Mouse (Mus musculus): Measurements from ENCODE around the gene Gadd45g.

The Gadd45g gene

DNA sequence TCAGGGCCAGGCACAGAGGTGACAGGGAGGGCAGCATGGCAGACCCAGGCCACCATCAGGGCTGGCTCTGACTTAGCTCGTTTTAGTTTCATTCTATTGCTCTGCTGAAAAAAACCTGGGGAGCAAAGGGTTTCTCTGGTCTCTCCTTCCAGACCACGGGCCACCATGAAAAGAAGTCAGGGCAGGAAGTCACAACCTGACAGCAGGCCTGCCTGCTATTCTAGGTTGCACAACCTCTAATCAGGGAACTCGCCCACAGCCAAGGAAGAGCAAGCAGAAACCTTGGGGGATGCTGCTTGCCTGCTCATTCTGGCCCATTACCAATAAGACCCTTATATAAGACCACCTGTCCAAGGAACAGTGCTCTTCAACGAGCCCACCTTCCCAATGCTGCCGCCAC lies 9.1 kb downstream of the Gadd45g start:
- no peak for DNase-seq

DNA sequence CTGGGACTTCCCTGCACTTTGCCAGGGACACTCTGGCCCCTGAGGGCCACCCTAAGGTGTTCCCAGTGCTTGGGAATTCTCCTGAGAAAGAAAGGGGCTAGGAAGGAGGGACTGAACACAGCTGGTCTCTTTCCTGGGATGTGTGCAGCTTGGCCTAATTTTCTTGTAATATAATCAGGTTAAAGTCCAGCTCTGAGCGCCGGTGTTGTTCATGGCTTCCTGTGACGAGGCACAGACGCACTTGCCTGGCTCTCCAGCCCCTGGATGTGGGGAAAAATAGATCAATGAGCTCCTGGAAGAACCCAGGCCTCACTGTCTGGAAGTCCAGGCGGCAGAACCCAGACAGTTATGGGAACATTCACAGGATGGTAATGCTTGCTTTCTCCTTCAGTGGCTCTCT lies 10.7 kb downstream of the Gadd45g start:
- no peak for DNase-seq

DNA sequence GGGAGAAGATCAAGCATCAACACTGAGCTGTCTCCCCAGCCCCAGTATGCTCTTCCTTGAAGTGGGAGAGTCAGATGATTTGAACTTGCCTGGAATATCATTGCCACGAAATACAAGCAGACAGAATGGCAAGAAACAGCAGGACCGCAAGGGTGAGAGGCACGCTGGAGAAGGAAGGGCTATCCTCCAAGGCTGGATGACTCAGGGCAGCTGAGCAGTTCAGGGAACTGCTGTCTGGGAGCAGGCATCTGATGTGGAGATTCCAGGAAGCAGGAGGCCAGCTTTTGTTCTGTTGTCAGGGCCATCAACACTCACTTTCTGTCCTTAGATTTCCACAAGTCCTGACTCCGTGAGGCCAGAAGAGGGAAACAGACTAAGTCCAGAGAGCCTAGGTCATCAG lies 12.0 kb downstream of the Gadd45g start:
- no peak for DNase-seq

DNA sequence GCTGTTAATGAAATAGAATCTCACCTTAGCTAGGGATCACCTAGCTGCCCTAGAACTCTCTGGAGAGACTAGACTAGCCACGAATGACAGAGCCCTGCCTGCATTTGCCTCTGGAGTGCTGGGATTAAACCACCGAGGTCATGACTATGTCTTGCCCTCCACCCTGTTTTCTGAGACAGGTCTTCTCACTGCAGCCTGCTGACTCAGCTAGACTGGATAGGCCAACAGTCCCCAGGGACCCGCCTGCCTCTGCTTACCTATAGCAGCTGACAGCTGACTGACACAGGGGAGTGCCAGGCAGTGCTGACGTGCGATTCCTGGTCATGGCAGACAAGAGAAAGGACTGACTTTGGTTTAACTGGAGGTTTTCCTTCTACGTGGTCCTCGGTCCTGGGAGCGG lies 12.7 kb downstream of the Gadd45g start:
- no peak for DNase-seq

DNA sequence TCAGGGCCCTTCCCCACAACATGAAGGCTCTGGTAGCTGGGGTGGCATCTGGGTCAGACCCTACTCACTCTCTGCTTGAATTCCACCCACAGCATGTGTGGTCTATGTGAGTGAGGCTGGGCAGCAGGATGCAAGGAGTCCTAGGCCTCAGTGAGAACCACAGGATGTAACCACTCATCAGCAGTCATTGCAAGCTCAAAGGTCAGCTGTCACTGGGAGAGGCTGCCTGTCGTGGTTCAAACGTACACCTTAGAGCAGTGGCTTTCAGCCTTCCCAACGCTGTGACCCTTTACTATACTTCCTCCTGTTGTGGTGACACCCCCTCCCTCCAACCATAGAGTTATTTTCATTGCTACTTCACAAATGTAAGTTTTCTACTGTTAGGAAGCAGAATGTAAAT lies 13.3 kb downstream of the Gadd45g start:
- DNase-seq: no peak

DNA sequence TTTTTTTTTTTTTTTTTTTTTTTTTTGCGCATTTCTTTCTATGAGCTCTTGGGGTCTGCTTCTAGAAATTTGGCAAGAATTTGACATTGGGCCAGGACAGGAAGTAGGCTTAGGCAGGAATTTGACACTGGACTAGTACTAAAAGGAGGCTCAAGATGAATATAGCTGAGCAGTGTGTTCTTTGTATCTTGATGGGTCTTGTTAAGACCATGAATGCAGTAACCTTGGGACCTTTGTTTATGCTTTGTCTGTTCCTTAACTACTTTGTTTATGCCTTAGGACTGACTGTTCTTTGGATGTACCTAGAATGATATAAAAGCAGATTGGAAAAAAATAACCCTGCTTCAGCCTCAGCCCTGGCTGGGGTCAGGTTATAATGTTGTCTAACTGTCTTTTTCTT lies 16.3 kb downstream of the Gadd45g start:
- no peak for DNase-seq

DNA sequence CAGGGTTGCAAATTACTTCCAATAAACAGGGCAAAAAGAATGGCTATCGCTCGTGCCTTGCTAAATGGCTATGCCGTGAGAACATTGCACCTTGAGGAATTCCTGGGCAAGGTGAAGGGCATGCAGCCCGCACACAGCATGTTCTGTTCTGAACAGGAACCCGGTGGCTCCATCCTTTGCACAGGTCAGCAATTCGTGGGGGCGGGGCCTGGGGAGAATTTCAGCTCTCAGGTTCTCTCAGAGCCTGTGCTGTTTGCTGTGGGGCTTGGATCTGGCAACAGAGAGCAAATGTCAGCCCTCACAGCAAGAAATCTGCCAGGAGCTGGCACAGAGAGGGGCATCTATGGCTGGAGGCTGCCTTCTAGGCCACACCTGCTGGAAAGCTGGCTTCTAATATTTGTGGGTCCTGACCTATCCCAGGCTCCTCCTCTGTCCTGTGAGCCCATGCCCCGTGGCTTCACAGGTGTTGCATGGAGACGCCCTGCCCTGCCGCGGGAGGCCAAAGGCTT lies 19.7 kb downstream of the Gadd45g start:
- DNase-seq: peak; percentile 53 to 57

DNA sequence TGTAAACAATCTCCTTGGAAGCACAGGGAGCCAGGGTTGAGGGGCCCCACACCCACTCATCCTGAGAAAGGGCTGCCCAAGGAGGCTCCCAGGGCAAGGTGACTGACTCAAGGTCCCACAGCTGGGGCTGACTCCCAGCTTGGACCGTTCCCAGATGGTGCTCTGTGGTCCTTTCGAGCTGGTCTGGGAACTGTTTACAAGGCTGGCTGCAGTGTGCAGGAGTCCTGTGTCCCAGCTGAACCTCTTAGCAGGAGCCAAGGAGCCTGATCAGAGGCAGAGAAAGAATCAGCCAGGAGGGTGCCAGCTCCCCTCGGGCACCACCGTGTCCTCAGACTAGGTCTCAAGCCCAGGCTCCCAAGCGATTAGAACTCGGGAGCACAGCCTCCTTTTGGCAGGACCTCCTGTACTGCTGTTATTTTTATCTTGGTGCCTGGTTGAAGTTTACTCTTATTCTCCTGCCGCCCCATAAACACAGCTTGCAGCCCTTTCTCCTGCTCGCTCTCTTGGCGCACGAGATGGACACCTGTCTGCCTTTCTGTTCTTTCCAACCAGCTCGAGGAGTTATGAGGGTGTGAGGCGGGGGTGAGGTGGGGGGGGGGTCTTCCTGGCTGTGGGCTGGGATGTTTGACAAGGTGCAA lies 22.1 kb downstream of the Gadd45g start:
- peak; percentile 16 to 20 for DNase-seq

DNA sequence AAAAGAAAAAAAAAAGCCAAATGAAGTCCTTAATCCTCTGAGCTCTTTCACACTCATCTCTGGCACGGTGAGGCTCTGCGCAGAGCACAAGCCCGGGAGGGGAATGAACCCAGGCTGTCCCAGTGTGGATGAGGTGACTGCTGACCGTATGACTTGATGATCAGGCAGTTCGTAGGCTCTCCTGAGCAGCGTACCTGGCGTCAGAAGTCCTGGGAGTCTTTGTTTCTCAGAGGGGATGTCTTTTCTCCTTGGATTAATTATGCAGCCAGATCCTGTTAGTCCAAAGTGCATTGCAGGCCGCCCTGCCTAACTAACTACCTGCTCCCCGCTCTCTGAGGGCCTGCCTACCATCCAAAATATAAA lies 22.6 kb downstream of the Gadd45g start:
- DNase-seq: no peak

DNA sequence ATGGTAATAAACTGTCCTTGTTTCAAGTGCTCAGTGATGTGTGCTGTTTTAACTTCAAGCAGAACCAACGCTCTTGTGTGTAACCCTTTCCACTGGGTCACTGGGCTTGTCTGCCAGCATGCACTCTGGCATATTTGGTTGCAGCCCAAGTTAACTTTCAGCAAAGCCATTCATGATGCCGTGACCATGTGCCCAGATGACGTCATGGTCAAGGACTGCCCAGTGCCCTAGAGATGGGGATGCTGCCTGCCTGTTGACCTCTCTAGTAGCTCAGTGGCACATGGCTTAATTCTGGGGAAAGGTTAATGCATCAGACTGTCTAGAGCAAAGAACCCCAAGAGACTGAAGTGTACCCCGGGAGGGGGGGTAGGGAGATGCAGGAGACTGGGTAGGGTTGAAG lies 24.7 kb downstream of the Gadd45g start:
- DNase-seq: no peak

DNA sequence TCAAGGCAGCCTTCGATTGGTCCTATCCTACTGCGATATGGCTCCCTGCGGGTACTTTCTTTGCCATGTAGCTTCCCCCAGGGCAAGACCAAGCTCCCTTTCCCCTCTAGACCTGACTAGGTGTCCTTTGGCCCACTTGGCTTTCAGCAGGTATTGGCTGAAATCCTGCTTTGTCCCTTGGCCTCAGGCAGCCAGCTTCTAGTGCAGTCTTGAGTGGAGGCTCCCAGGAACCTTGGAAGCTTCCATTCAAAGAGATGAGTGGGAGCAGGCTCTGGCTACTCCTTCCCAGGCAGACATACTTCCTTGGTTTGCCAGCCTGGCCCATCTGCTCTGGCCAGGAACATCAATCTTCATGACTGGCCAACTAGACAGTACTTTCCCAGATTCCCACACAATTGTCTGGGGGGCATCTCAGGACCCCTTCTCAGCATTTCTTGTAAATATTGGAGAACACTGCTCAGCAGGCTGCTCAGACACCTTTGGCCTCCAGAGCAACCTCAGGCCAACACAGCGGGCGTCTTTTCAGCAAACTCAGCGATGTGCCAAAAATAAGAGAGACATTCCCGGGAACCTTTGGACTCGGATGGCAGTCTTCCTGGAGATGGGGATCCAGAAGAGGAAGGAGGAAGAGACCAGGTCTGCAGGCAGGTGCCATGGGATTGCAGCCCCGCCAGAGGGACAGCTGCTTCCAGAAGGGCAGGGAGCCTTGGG lies 25.9 kb downstream of the Gadd45g start:
- no peak for DNase-seq

DNA sequence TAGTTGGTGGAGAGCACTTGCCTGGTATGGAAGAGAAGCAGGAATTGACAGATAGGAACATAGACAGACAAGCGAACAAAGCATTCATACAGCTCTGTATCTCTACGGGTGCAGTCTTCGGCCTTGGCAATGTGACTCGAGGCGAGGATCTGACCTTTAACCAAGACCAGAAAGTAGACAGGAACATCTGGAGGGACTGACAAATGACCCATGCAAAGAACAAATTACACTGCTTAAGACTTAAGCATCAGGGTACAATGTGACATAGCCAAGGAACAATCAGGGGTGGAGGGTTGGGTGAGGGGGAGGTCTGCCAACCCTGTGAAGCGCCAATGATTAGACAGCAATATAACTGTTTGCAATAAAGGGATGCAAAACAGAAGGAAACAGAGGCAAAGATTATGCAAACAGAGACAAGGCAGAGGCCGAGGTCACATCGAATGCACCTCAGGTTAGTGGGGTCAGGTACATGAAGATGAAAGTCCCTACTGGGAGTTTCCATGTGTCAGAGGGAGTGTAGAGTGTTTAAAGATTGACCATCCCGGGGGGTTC lies 26.6 kb downstream of the Gadd45g start:
- no peak for DNase-seq

DNA sequence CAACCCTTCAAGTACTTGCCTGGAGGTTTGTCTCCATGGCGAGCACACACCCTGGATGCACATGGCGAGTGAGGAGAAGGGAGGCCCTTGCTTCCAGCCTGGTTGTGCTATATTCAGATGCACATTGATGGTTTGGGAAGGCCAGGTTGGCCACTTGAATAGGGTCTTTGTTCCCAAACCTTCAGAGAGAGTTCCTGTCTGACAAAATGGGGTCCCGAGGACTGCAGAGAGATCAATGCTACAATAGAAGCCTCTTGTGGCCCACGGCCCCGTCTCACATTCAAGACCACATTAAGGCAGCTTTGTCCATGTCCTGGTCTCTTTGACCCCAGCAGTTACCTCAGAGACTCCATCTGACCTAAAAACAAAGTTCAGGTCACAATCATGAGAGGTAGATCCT lies 27.3 kb downstream of the Gadd45g start:
- no peak for DNase-seq

DNA sequence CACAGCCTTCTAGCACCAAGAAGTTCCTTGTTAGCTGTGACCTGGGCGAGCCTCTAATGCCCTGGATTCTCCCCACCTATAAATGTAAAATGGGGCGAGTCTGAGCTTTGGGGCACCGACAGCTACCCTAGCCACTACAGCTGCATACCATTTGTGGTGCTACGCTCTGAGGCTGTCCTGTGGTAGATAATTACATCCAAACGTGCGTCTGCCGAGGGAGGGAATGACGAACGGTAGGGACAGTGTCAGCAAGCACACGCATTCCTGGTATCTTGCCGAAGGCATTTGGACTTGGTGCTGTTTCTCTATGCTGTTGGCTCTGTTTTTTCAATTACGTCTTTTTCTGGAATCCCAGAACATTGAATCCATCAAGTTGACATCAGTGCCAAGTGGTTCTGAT lies 29.7 kb downstream of the Gadd45g start:
- no peak for DNase-seq

DNA sequence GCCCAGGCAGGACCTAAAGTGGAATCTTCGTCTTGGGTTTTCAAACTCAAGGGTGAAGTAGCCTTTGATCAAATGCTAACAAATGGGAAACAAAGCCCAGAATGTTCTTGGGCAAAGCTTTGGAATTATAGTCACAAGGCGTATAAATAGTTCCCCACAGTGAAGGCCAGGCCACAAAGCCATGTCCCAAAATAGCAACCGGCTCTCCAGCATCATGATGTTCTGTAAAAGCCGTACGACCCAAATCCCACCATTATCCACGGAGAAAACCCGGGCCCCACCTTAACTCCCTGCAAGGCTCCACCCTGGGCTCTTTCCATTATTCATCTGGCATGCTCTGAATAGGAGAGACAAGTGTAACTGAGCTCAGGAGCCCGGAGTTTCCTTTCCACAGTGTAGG lies 32.3 kb downstream of the Gadd45g start:
- DNase-seq: no peak

DNA sequence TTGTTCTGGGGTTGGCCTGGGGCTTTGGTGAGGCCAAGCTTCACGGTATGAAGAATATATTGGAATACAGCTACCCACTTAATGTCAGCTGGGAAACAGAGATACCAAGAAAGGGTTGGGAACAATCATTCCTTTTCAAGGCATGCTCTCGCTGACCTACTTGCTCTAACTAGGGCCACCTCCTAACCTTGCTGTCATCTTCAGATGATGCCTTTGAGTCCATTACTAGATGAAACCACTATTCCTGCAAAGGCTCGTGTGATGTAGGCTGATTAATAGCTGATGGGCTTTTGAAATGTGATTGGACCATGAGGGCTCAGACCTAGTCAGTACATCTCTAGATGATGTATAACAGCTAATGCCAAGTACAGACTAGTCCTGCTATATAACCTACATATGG lies 33.1 kb downstream of the Gadd45g start:
- DNase-seq: no peak

DNA sequence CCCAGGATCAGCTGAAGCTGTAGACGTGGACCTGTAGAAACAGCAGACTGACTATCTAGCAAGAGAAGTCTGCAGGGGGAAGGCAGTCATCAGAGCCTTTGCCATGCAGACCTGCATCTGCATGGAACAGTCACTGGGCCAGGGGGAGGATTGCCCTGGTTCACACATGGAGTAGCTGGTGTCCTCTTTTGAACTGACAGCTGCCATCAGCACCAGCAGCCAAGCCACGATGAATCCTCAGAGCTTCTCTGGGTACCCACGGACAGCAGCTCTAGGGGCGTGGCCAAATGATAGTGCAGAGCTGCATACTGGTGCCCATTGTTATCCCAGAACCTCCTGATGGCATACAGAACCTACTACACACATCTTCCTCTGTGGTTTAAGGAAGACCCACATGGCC lies 33.5 kb downstream of the Gadd45g start:
- no peak for DNase-seq

DNA sequence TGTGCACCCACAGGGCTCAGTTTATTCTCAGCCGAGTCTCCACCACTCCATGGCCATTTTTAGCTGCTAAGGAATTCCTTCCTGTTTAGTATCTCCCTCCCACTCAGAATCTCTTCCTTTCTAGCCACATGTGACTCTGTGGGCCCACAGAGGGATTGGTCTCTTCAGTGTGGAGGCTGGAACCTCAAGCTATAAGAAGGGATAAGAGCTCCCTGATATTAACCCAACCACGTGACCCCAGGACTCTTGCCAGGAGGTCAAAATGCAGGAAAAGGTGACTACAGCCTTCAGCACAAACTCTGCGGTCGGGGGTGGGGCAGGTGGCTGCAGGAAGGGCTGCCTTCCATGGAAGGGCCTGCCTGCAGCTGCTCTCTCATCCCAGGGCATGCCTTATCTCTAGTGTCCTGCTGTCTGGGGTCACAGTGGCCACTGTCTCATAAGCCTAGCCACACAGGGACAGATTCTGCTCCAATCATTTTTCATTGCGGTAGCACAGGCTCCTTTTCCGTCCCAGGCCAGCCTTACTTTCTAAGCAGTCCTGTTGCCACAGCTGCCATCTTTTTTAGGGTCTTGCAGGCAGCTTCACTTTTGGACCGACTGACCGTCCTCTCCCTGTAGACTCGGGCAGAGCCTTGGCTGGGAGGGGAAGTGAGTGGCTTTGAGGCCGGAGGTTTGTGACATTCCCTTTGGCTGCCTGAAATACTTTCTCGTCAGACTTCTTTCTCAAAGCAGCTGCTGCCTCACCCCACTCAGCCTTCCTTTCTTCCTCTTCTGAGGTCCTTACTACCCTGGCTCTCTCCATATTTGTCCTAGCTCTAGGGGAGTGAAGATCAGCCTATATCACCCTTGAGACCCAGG lies 35.0 kb downstream of the Gadd45g start:
- DNase-seq: no peak

DNA sequence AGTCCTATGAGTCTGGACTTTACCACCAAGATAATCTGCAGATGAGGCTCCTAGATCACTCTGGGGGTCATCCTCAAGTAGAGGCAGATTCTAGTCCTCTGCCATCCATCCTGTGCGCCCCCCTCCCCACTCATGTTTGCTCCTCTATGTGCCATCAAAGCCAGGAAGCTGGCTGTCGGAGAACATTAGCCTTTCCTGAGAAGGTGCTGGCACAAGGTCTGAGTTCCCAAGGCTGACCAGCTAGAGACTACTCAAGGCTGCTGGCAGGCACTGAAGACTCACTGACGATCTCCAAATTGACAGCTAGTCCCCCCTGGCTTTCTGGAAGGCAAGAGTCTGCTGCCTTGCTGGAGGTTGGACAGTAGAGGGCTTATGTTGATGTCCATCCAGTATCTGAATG lies 35.7 kb downstream of the Gadd45g start:
- DNase-seq: no peak

DNA sequence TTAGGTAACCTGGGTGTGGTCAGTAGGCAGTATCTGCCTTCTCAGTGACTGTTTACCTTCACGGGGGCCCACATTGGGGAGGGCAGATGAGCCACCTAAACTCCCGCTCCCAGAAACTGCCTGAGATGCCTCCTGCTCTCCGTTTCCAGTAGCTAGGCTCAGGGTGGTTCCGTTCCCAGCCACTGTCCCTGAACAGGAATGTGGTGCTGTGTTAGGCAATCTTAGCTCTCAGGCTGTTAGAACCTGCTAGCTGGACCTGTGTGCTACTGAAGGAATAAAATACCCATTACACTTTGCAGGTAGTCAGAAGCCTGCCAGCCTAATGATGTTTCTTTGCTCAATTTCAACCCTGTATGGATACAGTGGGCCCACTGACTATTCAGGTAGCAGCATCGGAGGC lies 37.8 kb downstream of the Gadd45g start:
- DNase-seq: no peak

DNA sequence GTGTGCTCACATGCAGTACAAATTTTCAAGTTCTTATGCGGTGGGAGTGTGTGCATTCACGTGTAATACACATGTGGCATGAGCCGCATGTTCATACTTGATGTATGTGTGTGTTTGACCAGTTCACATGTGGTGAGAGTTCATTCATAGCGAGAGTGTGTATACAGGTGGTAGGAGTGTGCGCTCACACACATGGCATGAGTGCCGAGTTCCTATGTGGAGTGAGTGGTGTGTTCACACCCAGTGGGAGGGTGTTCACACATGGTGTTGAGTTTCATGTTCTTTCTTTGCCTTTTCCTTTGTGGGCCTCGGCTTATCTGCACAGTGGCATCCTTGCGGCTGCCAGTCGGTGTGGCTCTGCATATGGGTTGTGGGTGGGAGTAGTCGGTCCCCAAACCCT lies 39.1 kb downstream of the Gadd45g start:
- no peak for DNase-seq

DNA sequence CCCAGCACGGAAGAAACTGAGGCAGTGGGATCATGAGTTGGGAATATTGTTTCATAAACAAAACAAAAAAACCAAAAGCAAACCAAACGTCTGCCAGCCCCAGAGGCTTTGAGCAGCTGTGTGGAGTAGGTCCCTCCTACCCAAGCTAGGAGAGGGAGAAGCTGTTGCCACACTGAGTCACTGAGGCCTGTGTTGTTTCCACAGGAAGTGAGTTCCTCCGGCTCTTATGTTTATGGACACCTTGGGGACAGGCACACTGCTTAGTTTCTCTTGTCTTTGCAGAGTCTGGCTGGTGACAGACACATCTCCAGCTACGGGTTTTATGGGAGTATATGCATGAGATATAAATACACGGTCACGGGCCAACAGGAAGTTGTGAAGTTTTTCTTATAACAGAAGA lies 39.6 kb downstream of the Gadd45g start:
- no peak for DNase-seq

DNA sequence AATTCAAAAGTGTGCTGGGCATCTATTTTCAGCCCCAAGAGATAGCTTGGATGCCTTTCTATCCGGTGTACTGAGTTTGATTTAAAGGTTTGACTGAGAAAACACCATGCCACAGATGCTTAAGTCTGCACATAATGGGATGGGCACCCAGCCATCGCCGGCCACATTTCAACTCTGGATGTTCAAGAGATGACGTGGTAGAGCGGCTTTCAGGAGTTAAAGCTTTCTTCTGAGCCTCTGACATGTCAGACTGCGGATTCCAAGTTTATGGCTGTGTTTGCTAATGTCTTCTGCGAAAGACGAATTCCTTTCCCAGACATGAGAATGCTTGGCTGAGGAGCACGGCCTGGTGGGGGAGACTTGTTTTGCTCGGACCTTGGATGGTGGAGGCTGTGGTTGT lies 40.2 kb downstream of the Gadd45g start:
- DNase-seq: no peak

DNA sequence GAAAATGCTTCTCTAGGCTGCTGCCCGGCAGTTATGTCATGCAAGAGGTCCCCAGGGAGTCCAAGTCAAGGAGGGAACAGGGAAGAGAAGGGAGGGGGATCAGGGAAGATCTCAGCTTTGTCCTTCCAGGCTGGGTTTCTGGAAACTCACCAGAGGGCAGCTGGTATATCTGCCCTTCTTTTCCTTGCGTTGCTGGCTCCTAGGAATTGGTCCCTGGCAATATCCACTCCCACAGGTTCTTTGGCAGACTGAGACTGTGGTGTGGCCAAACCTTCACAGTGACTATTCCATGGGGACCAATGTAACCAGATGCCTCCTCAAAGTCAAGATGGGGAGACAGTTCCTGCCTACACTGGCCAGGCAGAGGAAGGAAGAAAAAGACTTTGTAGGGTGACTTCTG lies 41.9 kb downstream of the Gadd45g start:
- DNase-seq: no peak
